9 mouse cellular contexts compared by ENCODE assay signal in the genomic region with DNA sequence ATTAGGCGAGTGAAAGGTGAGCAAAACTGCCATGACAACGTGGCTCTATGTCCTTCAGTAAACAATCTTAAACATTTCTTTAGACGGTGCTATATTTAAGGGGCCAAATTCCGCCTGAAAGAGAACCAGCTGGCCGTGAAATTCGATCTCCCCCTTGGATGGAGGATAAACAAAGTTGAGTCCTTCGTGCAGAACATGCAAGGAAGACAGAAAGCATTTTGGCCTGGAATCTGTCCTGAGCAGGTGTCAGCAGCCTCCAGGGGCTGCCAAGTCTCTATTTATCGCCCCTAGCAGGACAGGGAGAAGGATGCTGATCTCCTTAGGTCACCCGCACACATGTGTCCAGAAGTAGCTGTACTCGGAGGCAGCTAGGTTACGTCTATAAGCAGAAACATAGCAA. TPM values are rescaled to one million over a fixed set of nuclear protein-coding genes. Genes with fewer than 3 reads are reported as not detected.
DNase-seq lines count a peak whose midpoint lies in the region; ATAC-seq lines count a peak whose summit lies in the region.
"Had no signal": no experiment of that assay in that cellular context is flagged by ENCODE, and none has a peak within 500 bp of the region (broad histone marks: within the 10 kb centered on the region; RNA-seq: fewer than 3 reads in every experiment).

No protein-coding gene starts in this region.

- WGBS in heart, embryonic 16.5 days = 16% methylated on average over 11 of the region's 11 CpGs
- WGBS in limb, embryonic 12.5 days = 4% methylated on average over 11 of the region's 11 CpGs

- no peak overlapping the region for H3K4me3 ChIP-seq in heart, embryonic 16.5 days (ENCODE audit: low read length)
- H3K4me3 ChIP-seq in limb, embryonic 12.5 days (replicated peaks) = no peak overlapping the region

- no peak overlapping the region; the same call in 1 of the 2 replicates for H3K27ac ChIP-seq in heart, embryonic 16.5 days (ENCODE audit: low read length)
- H3K27ac ChIP-seq in limb, embryonic 12.5 days = peak overlapping the region; percentile 81

- ATAC-seq in heart, embryonic 16.5 days (replicated peaks; ENCODE audit: extremely low read depth, insufficient read depth, low FRiP score) = peak; percentile 18; the same call in 1 of the 2 replicates
- ATAC-seq in limb, embryonic 12.5 days (ENCODE audit: insufficient number of reproducible peaks, insufficient read depth, low FRiP score, low TSS enrichment, low read depth) = peak; percentile 60
- no peak for ATAC-seq in inflammation-experienced regulatory T-cells, adult 6 months

- peak overlapping the region; percentile 24 for H3K4me2 ChIP-seq in heart, embryonic 16.5 days (ENCODE audit: low read depth, low read length)
- H3K4me2 ChIP-seq in limb, embryonic 12.5 days = peak overlapping the region; percentile 36

- H3K36me3 ChIP-seq in heart, embryonic 16.5 days (ENCODE audit: control insufficient read depth, insufficient read depth) = no peaks in the 10 kb centered on the region
- no peaks in the 10 kb centered on the region for H3K36me3 ChIP-seq in limb, embryonic 12.5 days

- DNase-seq in heart, adult 8-10 months (ENCODE audit: low spot score) = no peak
- DNase-seq in 3T3-L1 (ENCODE audit: low read depth, low spot score) = peak; percentile 14
- DNase-seq in embryo, embryonic 10.5 days (ENCODE audit: low spot score) = peak; percentile 80
- DNase-seq in cerebellum, postnatal 14 days = no peak
- DNase-seq: liver; thymus, postnatal 4 days had no signal

- H3K27me3 ChIP-seq in heart, embryonic 16.5 days (ENCODE audit: control insufficient read depth, insufficient read depth, low read length) = no peaks in the 10 kb centered on the region
- H3K27me3 ChIP-seq in limb, embryonic 12.5 days = no peaks in the 10 kb centered on the region

- H3K9ac ChIP-seq in heart, embryonic 16.5 days (ENCODE audit: low read length) = no peak overlapping the region
- no peak overlapping the region for H3K9ac ChIP-seq in limb, embryonic 12.5 days (replicated peaks)

- no peaks in the 10 kb centered on the region for H3K9me3 ChIP-seq in heart, embryonic 16.5 days (replicated peaks; ENCODE audit: control insufficient read depth, low read length)
- H3K9me3 ChIP-seq in limb, embryonic 12.5 days = no peaks in the 10 kb centered on the region

- peaks cover 10% of the 10 kb centered on the region for H3K4me1 ChIP-seq in heart, embryonic 16.5 days (ENCODE audit: control insufficient read depth, insufficient read depth, low read length)
- peaks cover 50% of the 10 kb centered on the region for H3K4me1 ChIP-seq in limb, embryonic 12.5 days (replicated peaks)

RNA-seq across cellular contexts. Expression of a gene that starts 39.5 kb away (rescaled TPM):
- 23.6 and 25.5 TPM in 2 replicates for polyA plus RNA-seq in heart, embryonic 16.5 days (2015; fragmentation: Nextera tagmentation; extraction: Ambion mirVana)
- 10 to 100 TPM; 19.4 to 21.6 (median 20.5) TPM for total RNA-seq in heart, adult 8-10 months (2022)
- polyA plus RNA-seq in limb, embryonic 12.5 days (2016; fragmentation: Nextera tagmentation; extraction: Ambion mirVana) = 51.6 and 53.1 TPM in 2 replicates
- 10 to 100 TPM in 2 of 3 experiments, 1 to 10 TPM in 1; 5.5 to 10.5 (median 10.3) TPM for polyA plus RNA-seq in inflammation-experienced regulatory T-cells, adult 6 months (2017; shearing (Covaris generic))

RNA-seq across cellular contexts. Expression of a gene that starts 56.5 kb away (rescaled TPM):
- 382 and 460 TPM in 2 replicates for polyA plus RNA-seq in heart, embryonic 16.5 days (2015; fragmentation: Nextera tagmentation; extraction: Ambion mirVana)
- total RNA-seq in heart, adult 8-10 months (2022) = 10 to 100 TPM; 37.7 to 60.4 (median 58.0) TPM
- polyA plus RNA-seq in limb, embryonic 12.5 days (2016; fragmentation: Nextera tagmentation; extraction: Ambion mirVana) = 448 and 471 TPM in 2 replicates
- polyA plus RNA-seq in inflammation-experienced regulatory T-cells, adult 6 months (2017; shearing (Covaris generic)) = under 1 TPM in 2 of 3 experiments, not detected in 1; 0.15 to 0.16 TPM

Comparison
In these comparisons a context has a peak if more than half of its experiments do, and no peak if none do; other contexts are left out.
1. DNase-seq: peak in 3T3-L1 (single experiment) and embryo, embryonic 10.5 days (single experiment); none in heart, adult 8-10 months (single experiment) and cerebellum, postnatal 14 days (0 of 2).
2. RNA of a gene that starts 56.5 kb away (polyA plus RNA-seq): 448 to 471 TPM in limb, embryonic 12.5 days and 382 to 460 TPM in heart, embryonic 16.5 days; 0.15 to 0.16 TPM in inflammation-experienced regulatory T-cells, adult 6 months; every median in the first group is over 100 times any median in the second.